Mouse (Mus musculus) left cerebral cortex, adult 2 months (tissue): ENCODE results near the gene Gpr25. TPM values are rescaled to one million over a fixed set of nuclear protein-coding genes. Genes with fewer than 3 reads are reported as not detected.

Experiments used
- DNase-seq, 2 experiments: peaks; one replicate each; pipeline ENCODE4 v3.0.0; 2021 to 2022; ENCODE audit warnings: low spot score in 2 of 2, mixed read lengths in 1 of 2; ENCODE audit errors: extremely low spot score in 1 of 2
- H3K27ac ChIP-seq: fragments of 200-600 bp; 2 replicates; pipeline ENCODE4 v1.8.1; 2022
- H3K4me3 ChIP-seq: fragments of 200-600 bp; 2 replicates; pipeline ENCODE4 v1.8.1; 2022
- CTCF ChIP-seq: fragments of 200-600 bp; IDR thresholded peaks from 2 replicates; pipeline ENCODE4 v1.8.1; 2022; ENCODE audit warnings: antibody characterized with exemption, mild to moderate bottlenecking, moderate library complexity
- intact Hi-C: fragments of 180-260 bp; cut with DNase I; formaldehyde crosslinking; loops from one replicate; pipeline ENCODE4 v1.15.1; 2025
- long read RNA-seq, 2 experiments: library from polyadenylated mRNA; stranded (forward); transcript quantifications; one replicate each; pipeline ENCODE4 v2.0.0; 2021; ENCODE audit warnings: borderline mapping rate in 2 of 2
- total RNA-seq, 2 experiments: library from RNA; stranded (reverse); gene quantifications; 2 replicates each; pipeline ENCODE4 v1.2.3; 2021

The Gpr25 gene
- total RNA-seq: 1 to 10 TPM; 5.6 to 6.3 TPM
- long read RNA-seq, experiment 1, transcript Gpr25-201 (1 exons, 1,077 nt): major isoform, 7 of 7 reads
- long read RNA-seq, experiment 1, partial matches to known transcripts: 0 of 7 reads
- long read RNA-seq, experiment 1, other reads (novel, unspliced or antisense): 0 of 7 reads
- long read RNA-seq, experiment 2, partial matches to known transcripts: 0 of 2 reads
- long read RNA-seq, experiment 2, other reads (novel, unspliced or antisense): 0 of 2 reads

DNA sequence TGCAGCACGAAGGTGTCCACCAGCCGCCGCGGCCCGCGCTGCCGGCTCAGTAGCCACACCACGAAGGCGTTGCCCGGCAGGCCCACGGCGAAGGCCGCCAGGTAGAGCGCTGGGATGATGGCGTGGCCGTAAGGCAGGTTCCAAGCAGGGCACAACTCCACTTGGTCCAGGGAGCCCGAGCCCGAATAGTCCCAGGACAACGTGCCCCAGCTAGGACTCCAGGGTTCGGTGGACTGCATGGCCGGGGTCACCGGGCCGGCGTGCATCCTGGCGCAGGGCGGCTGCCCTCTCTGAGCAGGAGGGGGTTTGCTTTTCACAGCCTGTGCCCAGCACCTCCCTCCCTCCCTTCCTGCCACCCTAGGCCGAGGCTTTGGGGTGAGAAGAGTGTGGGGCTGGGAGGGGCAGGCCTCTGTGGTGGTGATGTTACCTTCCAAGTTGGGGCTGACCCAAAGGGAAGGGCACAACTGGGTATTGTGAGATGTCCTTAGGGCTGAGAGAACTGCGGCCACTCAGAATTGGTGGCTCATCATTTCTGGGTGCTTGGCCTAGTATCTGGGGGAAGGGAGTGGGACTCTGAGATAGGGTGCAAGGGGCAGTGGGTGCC lies at the start of gene Gpr25:
Gene Gpr25, minus strand, starts transcription at position 239 of the 604 bp plus-strand sequence.
- intact Hi-C loops: loop anchor here (2.0 kb wide), 1 partner anchor 212 kb away; no protein-coding TSS in a partner anchor
- TF ChIP-seq CTCF: no peak
- no peak for DNase-seq
- Histone ChIP-seq H3K27ac (peak within 1 kb of the TSS; percentile 90), H3K4me3 (peak within 1 kb of the TSS; percentile 63)

DNA sequence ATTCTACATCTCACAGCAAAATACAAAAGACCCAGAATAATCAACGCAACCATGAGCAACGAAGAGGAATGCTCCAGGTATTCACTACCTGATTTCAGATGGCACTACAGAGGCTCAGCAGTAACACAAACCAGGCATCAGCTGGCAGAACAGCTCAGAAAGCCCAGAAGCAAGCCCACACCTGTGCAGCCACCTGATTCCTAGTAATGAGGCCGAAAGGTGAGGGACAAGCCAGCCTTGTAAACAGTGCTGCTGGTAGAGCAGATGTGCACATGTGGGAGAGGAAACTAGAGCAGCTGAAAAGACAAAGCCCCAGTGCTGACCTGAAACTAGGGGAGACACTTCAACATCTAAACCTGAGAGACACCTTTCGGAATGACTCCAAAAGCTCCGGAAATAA lies 48.5 kb upstream of the Gpr25 start:
- no peak overlapping the region for H3K27ac ChIP-seq
- no peak for TF ChIP-seq CTCF
- intact Hi-C loops: loop anchor here (5.0 kb wide), 1 partner anchor 148 kb away; no protein-coding TSS in a partner anchor
- DNase-seq: no peak
- H3K4me3 ChIP-seq: no peak overlapping the region

- Histone ChIP-seq H3K27ac (no peak overlapping the region), H3K4me3 (no peak overlapping the region)
- no peak for DNase-seq
- intact Hi-C loops: loop anchor here (5.0 kb wide), 1 partner anchor 151 kb away; no protein-coding TSS in a partner anchor
- TF ChIP-seq CTCF: peak; percentile 67
These were observed 45.8 kb upstream of the Gpr25 start for GRCm38 (mm10) chr1:136306424-136306823.

GRCm38 (mm10) chr1:136293961-136294360 lies 33.3 kb upstream of the Gpr25 start:
- no peak overlapping the region for H3K27ac ChIP-seq
- intact Hi-C loops: loop anchor here (5.0 kb wide), 1 partner anchor 228 kb away; no protein-coding TSS in a partner anchor
- no peak for TF ChIP-seq CTCF
- no peak for DNase-seq
- H3K4me3 ChIP-seq: no peak overlapping the region

DNA sequence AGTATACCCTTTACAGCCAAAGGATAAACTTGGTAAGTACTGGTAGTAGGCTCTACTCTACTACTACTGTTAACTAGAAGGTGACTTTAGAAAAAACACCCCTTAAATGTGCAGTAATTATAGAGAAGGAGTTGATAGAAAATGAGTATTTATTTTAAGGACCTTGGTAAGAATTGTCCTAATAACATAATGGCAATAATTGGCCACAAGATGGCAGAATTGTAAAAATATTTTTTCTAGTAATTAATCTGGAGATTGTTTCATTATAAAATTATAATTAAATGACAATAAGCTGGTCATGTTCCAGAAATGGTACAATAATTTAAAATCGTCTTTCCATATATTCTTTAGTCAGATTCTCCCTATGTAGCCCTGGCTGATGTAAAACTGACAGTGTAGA lies 29.1 kb upstream of the Gpr25 start:
- peak; percentile 59 for TF ChIP-seq CTCF
- intact Hi-C loops: loop anchor here (2.0 to 5.0 kb wide), 4 partner anchors 55 to 232 kb away; partner anchors contain the start of gene Ddx59
- H3K4me3 ChIP-seq: no peak overlapping the region
- DNase-seq: no peak
- no peak overlapping the region for H3K27ac ChIP-seq

DNA sequence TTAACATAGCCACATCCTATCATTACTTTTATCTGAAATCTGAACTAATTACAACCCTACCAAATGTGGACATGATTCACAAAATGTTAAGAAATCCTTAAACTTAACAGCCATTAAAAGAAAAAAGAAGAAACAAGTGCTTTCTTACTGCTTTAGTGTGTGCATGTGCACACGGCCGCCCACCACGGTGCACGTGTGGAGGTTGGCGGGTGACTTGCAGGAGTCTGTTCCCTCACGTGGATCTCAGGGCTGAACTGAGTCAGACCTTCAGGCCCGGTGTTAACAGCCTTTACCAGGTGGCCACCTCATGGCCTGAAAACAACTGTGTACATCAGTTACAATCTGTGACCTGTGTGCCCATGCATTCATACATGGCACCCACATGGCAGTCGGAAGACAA lies 16.7 kb upstream of the Gpr25 start:
- TF ChIP-seq CTCF: no peak
- no peak for DNase-seq
- Histone ChIP-seq H3K27ac (no peak overlapping the region), H3K4me3 (no peak overlapping the region)
- intact Hi-C loops: no loop called here

- intact Hi-C loops: loop anchor here (5.0 kb wide), 1 partner anchor 146 kb away; no protein-coding TSS in a partner anchor
- DNase-seq: no peak
- no peak for TF ChIP-seq CTCF
- H3K4me3 ChIP-seq: no peak overlapping the region
- no peak overlapping the region for H3K27ac ChIP-seq
These were observed 7.6 kb upstream of the Gpr25 start for GRCm38 (mm10) chr1:136268224-136268623.

- intact Hi-C loops: loop anchor here (5.0 kb wide), 1 partner anchor 144 kb away; no protein-coding TSS in a partner anchor
- Histone ChIP-seq H3K27ac (no peak overlapping the region), H3K4me3 (no peak overlapping the region)
- TF ChIP-seq CTCF: no peak
- no peak for DNase-seq
These were observed 5.5 kb upstream of the Gpr25 start for GRCm38 (mm10) chr1:136266127-136266526.

DNA sequence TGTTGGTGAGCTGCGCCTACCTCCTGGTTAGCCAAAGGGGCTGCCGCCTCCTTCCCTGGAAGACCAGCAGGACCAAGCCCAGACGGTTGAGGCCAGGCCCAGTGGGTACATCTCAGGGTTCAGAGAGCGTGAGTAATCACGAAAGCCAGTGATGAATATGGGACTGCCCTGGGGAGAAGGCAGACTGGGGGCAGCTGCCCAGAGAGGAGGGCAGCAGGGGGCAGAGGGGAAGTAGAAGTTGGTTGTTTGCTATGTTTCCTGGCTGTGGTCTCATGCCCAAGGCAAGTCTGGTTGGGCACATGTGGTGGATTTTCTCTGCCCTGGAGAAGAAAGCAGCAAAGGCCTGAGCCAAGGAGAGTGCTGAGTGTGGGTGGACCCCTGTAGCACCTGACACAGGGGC lies 2.7 kb upstream of the Gpr25 start:
- Histone ChIP-seq H3K27ac (no peak overlapping the region), H3K4me3 (no peak overlapping the region)
- DNase-seq: no peak
- intact Hi-C loops: no loop called here
- no peak for TF ChIP-seq CTCF

- H3K27ac ChIP-seq: peak overlapping the region; percentile 90
- intact Hi-C loops: loop anchor here (2.0 kb wide), 1 partner anchor 211 kb away; no protein-coding TSS in a partner anchor
- peak overlapping the region; percentile 63 for H3K4me3 ChIP-seq
- peak; percentile 77 to 79 for DNase-seq
- no peak for TF ChIP-seq CTCF
These were observed 609 bp downstream of the Gpr25 start for GRCm38 (mm10) chr1:136259893-136260634.

- intact Hi-C loops: no loop called here
- TF ChIP-seq CTCF: no peak
- DNase-seq: no peak
- Histone ChIP-seq H3K27ac (peak overlapping the region; percentile 90; the same call in 1 of the 2 replicates), H3K4me3 (peak overlapping the region; percentile 63)
These were observed 1.2 kb downstream of the Gpr25 start for GRCm38 (mm10) chr1:136259543-136259892.

DNA sequence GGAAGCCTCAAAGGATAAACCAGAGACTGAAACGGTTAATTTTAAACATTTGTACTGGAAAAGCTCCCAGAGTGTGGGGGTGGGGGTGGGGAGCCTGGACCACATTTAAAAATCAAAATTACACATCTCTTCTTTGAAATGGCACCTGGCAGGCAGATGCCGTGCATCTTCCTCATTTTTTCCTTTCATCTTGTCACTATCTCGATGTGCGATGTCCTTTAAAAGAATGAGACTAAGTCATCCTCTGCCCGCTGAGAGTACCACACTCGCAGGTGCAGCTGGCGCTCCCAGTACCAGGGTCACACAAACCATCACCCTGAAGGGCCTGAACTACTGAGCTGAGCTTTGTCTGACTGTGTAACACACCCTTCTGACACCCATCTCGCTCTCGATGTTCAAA lies 2.2 kb downstream of the Gpr25 start:
- intact Hi-C loops: no loop called here
- no peak for DNase-seq
- H3K4me3 ChIP-seq: no peak overlapping the region
- H3K27ac ChIP-seq: no peak overlapping the region
- no peak for TF ChIP-seq CTCF
